Mouse (Mus musculus) heart, postnatal 0 days (tissue): ENCODE measurements at regions not wholly inside any gene's neighbourhood (a gene's known extent, or its start where the extent isn't known, plus 50 kb on each side); places are given as distances from the start of the nearest gene placed in this dataset.

Source experiments
- CTCF ChIP-seq: IDR thresholded peaks from 2 replicates; pipeline ENCODE4 v1.5.1; 2016; ENCODE audit warnings: antibody characterized with exemption, control low read depth, low read depth
- EP300 ChIP-seq: IDR thresholded peaks from 2 replicates; pipeline ENCODE4 v1.6.1; 2016; ENCODE audit warnings: antibody characterized with exemption, low read depth

DNA sequence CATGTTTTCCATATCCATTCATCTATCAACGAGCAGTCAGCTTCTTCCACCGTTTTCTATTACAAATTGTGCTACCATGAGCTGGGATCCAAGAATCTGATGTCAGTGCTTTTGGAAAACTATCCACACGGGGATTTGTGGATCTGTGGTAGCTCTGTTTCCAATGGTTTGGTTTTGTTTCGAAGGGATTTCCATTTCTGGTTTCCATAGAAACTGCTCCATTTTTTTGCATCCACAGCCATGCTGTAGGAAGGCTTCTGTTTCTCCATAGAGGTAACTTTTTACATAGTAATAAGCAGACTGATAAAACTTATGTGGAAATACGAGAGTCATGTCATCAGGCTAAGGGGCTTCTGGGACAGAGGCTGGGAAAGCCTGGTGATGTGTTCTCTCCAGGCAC lies 76.1 kb upstream of the Cachd1 start:
- TF ChIP-seq EP300 = no peak
- TF ChIP-seq CTCF = no peak
